Mouse (Mus musculus) thymus, postnatal 0 days (tissue): ENCODE measurements at regions not wholly inside any gene's neighbourhood (a gene's known extent, or its start where the extent isn't known, plus 50 kb on each side); places are given as distances from the start of the nearest gene placed in this dataset.
"Not testable (repeated sequence)": the region's sequence is repeated elsewhere in the genome, so short reads cannot be mapped to it uniquely, and the experiment has no call there.

ENCODE experiments used
- DNase-seq: peaks from one replicate; pipeline ENCODE4 v3.0.0-alpha.2; 2015; ENCODE audit warnings: low spot score

- DNase-seq = no peak
These were observed 59.1 kb downstream of the Klf6 start for GRCm38 (mm10) chr13:5920422-5920821.

- DNase-seq = no peak
These were observed 70.2 kb downstream of the Klf6 start for GRCm38 (mm10) chr13:5931433-5931832.

GRCm38 (mm10) chr13:5937436-5937835 is 76.2 kb downstream of the Klf6 start:
- DNase-seq = no peak

DNA sequence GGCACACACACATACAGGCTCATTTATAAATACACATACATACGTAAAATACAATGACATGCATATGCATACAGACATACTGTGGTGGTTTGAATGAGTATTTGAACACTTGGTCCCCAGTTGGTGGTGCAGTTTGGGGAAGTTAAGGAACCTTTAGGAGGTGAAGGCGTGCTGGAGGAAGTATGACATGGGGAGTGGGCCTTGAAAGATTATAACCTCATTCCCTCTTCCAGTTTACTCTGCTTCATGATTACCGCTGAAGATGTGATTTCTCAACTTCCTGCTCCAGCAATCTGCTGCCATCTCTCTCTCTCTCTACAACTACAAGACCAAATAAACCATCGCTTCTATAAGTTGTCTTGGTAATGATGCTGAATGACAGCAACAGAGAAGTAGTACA is 76.7 kb downstream of the Klf6 start:
- DNase-seq = no peak

- no peak for DNase-seq
These were observed 78.1 kb downstream of the Klf6 start for GRCm38 (mm10) chr13:5939368-5939767.

- no peak for DNase-seq
These were observed 91.6 kb downstream of the Klf6 start for GRCm38 (mm10) chr13:5952863-5953262.

GRCm38 (mm10) chr13:5955121-5955520 is 93.8 kb downstream of the Klf6 start:
- DNase-seq = not testable (repeated sequence)

DNA sequence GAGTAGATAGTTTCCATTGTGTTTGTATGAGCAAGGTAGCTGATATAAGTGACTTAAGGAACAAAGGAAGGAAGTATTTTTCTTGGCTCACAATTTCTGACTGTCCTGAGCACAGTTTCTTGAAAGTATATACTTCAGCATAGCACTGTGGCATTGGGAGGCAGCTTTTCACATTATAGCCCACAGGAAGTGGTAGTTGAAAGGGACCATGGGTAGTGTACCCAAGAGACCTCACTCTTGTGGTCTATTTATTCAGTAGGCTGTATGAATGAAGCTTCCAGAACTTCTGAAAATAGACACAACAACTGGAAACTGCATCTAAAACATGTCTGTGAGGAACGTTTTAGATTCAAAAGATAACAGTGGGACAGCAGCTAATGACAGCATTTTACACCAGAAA is 94.9 kb downstream of the Klf6 start:
- peak; percentile 18 for DNase-seq

GRCm38 (mm10) chr13:5962947-5963346 is 101.7 kb downstream of the Klf6 start:
- no peak for DNase-seq

GRCm38 (mm10) chr13:5964626-5965025 is 103.3 kb downstream of the Klf6 start:
- no peak for DNase-seq

DNA sequence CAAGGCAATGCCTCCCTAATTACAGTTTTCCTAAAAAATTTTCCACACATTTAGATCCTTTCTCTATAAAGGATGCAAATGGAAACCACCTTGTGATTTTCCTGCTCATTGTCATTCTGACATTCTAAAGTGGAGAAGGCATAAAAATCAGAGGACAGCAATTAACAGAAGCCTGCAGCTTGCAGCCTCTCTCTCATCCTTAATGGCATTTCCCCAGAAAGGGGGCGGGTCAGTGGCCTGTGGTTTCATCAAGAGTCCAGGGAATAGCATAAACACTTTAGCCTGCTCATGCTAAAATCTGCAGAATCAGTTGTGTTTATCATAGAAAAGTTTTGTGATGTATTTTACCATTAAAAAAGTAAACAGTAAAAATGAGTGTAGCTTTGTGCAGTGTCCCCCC is 117.3 kb downstream of the Klf6 start:
- DNase-seq = no peak

- no peak for DNase-seq
These were observed 126.2 kb downstream of the Klf6 start for GRCm38 (mm10) chr13:5987491-5987890.

GRCm38 (mm10) chr13:5988407-5988806 is 127.1 kb downstream of the Klf6 start:
- no peak for DNase-seq

DNA sequence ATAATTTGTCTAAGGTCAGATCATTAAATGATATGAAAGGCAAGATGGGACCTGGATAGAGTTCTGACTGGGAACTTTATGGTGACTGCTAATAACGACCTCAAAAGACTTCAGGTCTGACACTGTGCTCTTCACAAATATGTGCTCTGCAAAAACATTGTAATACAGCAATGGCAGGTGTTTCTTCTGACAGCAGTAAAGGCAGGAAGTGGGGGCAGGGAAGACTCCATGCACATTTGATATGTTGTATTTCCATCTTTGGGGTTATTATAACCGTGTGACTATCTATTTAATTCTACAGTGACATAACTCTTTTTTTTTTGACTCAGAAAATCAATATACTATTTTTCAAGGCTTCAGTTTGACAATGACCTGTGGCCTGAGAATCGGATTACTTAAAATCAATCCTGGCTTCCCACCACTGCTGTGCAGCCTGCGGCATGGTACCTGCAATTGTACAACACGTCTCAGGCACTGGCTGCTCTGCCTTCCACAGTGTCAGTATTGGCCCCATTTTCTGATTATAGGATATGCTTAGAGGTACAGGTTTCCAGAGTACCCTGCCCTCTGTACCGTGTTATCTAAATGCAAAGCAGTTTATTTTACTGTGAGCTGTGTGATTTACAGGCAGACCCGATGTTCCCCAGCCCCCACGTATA is 139.4 kb downstream of the Klf6 start:
- no peak for DNase-seq

DNA sequence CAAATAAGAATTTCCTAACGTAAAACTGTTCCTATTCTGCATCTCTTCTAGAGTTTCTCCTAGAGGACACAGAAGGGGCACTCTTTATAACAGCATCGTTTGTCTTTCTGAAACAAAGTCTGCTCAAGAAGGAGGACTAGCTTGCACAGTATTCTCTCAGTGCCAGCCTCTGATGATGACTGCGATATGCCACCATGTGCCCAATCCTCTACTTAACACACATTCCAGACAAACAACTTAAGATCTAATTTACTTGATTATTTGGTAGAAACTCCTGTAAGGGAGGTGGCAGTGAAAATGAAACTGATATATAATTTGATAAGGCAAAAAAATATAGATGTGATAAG is 139.9 kb downstream of the Klf6 start:
- DNase-seq = no peak

DNA sequence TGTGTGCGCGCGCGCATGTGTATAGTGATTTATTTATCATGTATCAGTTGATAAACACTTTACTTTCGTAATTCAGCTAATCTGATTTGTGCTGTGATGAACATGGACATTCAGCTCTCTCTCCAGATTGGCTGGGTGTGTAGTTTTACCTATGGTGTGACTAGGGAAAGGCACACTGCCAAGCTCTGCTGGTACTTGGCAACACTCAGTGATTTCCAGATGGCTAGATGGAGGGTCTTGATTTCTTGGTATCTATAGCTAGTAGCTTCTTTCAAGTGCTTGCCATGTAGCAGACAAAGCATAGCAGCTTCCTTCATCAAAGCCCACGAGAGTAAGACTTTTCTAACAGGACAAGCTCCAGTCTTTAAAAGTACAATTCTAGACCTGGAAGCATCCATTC is 144.6 kb downstream of the Klf6 start:
- DNase-seq = no peak

DNA sequence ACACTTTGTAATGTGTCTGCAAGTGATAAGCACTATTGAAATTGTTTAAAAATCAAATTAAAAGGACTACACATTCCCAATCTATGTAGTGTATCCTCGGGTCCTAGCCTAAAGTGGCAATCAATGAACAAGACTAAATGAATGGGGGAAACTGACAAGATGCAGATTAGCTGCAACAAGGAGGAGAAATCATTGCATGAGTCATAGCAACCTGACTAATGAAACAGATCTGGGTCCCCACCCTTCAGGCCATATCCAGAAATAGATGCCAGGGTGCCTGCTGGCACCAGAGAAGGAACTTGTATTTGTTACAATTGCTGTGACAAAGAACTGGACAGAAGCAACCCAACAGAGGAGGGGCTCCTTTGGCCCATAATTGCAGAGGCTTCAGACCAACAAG is 148.4 kb downstream of the Klf6 start:
- no peak for DNase-seq

GRCm38 (mm10) chr13:6027207-6027606 is 165.9 kb downstream of the Klf6 start:
- no peak for DNase-seq

GRCm38 (mm10) chr13:6028878-6029277 is 167.6 kb downstream of the Klf6 start:
- DNase-seq = no peak

DNA sequence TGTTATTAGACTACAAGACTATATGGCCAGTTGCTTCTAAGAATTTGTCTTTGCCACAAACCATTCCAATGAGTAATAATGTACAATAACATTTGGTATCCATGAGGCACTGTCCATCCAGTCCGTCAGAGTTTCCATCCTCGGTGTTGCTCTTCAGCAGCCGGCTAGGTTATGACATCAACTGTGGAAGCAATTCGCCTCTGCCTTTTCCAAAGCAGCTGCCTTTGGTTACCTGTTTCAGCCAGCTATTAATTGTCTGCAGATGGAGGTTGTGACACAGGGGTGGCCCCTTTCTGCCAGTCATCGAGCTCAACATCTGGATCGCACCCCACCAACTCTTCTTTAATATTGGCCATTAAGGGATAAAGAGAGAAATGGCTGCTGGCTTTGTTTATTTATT is 168.2 kb downstream of the Klf6 start:
- no peak for DNase-seq

DNA sequence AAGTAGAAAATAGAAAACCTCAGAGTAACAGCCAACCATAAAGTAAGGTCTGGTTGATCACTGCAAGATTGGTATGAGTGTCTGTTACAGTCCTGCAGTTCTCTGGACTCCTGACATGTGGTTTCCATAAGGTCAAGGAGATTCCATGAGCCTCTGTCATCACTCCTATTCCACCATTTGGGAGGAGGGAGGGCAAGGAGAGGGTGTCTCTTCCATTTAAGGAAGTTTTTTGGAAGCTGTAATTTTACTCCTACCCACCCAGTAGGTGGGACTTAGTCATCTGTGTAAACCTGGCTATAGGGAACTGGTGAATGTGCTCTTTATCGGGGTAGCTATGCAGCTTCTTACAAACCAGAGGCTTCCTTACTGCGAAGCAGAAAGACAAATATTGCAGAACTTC is 168.8 kb downstream of the Klf6 start:
- no peak for DNase-seq

DNA sequence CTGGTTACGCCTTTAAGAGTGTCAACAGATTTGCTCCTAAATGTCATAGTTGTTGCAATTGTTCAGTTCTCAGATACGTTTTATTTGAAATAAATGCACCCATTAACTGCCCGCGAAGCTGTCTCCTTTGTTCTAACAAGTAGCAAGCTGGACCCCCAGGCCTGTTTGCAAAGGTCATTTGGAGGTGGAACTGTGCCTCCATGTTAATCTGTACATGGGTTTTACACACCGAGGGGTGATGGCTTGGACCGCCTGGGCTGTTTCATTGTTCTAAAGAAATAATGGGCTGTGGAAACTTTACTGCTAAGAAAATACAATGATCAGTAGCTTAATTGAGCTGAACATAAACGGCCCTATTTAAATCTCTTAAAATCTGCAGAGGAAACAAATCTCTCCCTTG is 178.8 kb downstream of the Klf6 start:
- no peak for DNase-seq

DNA sequence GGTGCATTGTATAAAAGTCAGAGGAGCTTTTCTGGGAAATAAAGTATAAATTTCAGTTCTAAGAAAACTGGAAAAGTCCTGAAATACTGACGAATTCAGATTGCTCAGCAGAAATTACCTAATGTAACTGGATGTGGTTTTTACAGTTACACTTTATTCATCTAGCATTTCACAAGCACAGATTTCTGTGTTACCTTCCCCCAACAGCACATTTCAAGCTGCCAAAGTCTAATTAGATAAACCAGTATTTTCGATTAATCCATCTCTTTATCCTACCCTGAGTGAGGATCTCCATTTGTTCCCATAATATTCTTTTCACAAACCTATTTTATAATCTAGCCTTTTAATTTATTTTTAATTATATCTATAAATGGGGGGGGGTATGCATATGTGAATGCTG is 179.4 kb downstream of the Klf6 start:
- no peak for DNase-seq

- DNase-seq = no peak
These were observed 181.2 kb downstream of the Klf6 start for GRCm38 (mm10) chr13:6042495-6042894.
